Mouse (Mus musculus) spleen, adult 2 months (tissue): ENCODE measurements around the gene Nop2.

ENCODE experiments used
- CTCF ChIP-seq: fragments of 200-500 bp; IDR thresholded peaks from 2 replicates; pipeline ENCODE4 v1.5.1; 2011; ENCODE audit warnings: mild to moderate bottlenecking, inconsistent platforms; ENCODE audit not compliant: insufficient read depth, insufficient read length, insufficient replicate concordance; ENCODE audit errors: extremely low read depth
- POLR2A ChIP-seq: fragments of 200-500 bp; IDR thresholded peaks from 2 replicates; pipeline ENCODE4 v1.6.1; 2011; ENCODE audit warnings: low read depth, low read length, inconsistent platforms

- TF ChIP-seq CTCF, result no peak
- no peak for TF ChIP-seq POLR2A
Observed at GRCm38 (mm10) chr6:125129710-125130402, 1.9 kb upstream of the Nop2 start.
